Comparison of ENCODE assay signal across 21 mouse cellular contexts in the genomic region with DNA sequence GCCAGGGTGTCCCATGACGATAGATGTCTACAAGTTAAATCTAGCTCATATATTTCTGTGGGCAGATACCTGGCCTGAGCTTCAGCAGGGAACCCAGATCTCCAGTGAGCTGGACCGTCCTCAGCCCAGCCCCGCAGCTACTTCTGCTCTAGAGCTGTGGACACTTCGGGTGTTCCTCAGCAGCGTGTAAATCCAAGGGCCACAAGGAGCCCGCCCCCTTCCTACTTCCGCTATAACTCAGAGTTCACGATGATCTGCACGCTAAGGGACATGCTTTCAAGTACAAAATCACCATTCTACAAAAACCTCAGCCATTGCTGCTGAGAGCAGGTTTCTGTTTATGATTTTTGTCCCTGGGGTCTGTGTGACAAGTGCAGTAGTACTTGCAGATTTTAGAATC.
DNase-seq lines count a peak whose midpoint lies in the region; ATAC-seq lines count a peak whose summit lies in the region.
"Had no signal": no experiment of that assay in that cellular context is flagged by ENCODE, and none has a peak within 500 bp of the region (broad histone marks: within the 10 kb centered on the region; RNA-seq: fewer than 3 reads in every experiment).

No protein-coding gene starts in this region.

- no peak for ATAC-seq in limb, embryonic 12.5 days (ENCODE audit: insufficient number of reproducible peaks, insufficient read depth, low FRiP score, low TSS enrichment, low read depth)
- ATAC-seq in hematopoietic stem cell, adult 5-6 weeks (replicated peaks in 1 of 2; ENCODE audit: insufficient read depth in 1 of 2, low FRiP score in 2 of 2, low TSS enrichment in 1 of 2, low read depth in 1 of 2, poor library complexity in 2 of 2, severe bottlenecking in 2 of 2) = peak; percentile 68 to 84
- ATAC-seq in monocyte, adult 5-6 weeks (replicated peaks; ENCODE audit: insufficient number of reproducible peaks, low FRiP score, low TSS enrichment, poor library complexity, severe bottlenecking) = peak; percentile 88
- ATAC-seq: intestine, embryonic 16.5 days had no signal

- H3K36me3 ChIP-seq in limb, embryonic 12.5 days = peaks cover 44% of the 10 kb centered on the region
- H3K36me3 ChIP-seq in limb, embryonic 10.5 days = peaks cover 54% of the 10 kb centered on the region
- H3K36me3 ChIP-seq in forebrain, embryonic 10.5 days (replicated peaks) = peaks cover 60% of the 10 kb centered on the region

- no peaks in the 10 kb centered on the region for H3K9me3 ChIP-seq in limb, embryonic 12.5 days
- H3K9me3 ChIP-seq in limb, embryonic 10.5 days (replicated peaks) = no peaks in the 10 kb centered on the region
- H3K9me3 ChIP-seq in forebrain, embryonic 10.5 days = no peaks in the 10 kb centered on the region; the same call in 1 of the 2 replicates
- H3K9me3 ChIP-seq: embryonic facial prominence, embryonic 15.5 days; heart, embryonic 13.5 days; hindbrain, embryonic 15.5 days; limb, embryonic 13.5 days; neural tube, embryonic 15.5 days had no signal

- no peak for DNase-seq in limb, embryonic 10.5 days (ENCODE audit: low spot score)
- DNase-seq in CD4-positive, CD25-positive, alpha-beta regulatory T cell, adult 2 months (ENCODE audit: low read depth, low spot score) = peak; percentile 47
- no peak for DNase-seq in cerebellum, postnatal 14 days
- DNase-seq in forebrain, embryonic 10.5 days (ENCODE audit: extremely low spot score, low spot score) = no peak
- no peak for DNase-seq in heart, postnatal 14 days
- DNase-seq: cerebellum, postnatal 10 days; gastrocnemius, adult 2 months; heart, postnatal 36 days; lung, adult 18-20 months; midbrain, embryonic 14.5 days; thymus, postnatal 25 days had no signal

- intact Hi-C loops in heart, postnatal 14 days (cut with DNase I) = no loop called here

- no peaks in the 10 kb centered on the region for H3K27me3 ChIP-seq in limb, embryonic 12.5 days
- no peaks in the 10 kb centered on the region for H3K27me3 ChIP-seq in limb, embryonic 10.5 days (ENCODE audit: low read depth, poor library complexity, severe bottlenecking)
- no peaks in the 10 kb centered on the region for H3K27me3 ChIP-seq in forebrain, embryonic 10.5 days (ENCODE audit: poor library complexity, severe bottlenecking)
- H3K27me3 ChIP-seq: embryonic facial prominence, embryonic 15.5 days; heart, embryonic 13.5 days; hindbrain, embryonic 15.5 days; limb, embryonic 13.5 days; neural tube, embryonic 15.5 days had no signal

- 92% methylated on average over 9 of the region's 9 CpGs for WGBS in limb, embryonic 12.5 days
- 95% methylated on average over 9 of the region's 9 CpGs for WGBS in limb, embryonic 10.5 days
- WGBS in forebrain, embryonic 10.5 days = 97% methylated on average over 9 of the region's 9 CpGs

- no peak overlapping the region for H3K9ac ChIP-seq in limb, embryonic 12.5 days (replicated peaks)
- H3K9ac ChIP-seq: embryonic facial prominence, embryonic 15.5 days; heart, embryonic 13.5 days; hindbrain, embryonic 15.5 days; limb, embryonic 13.5 days; neural tube, embryonic 15.5 days had no signal

- no peak overlapping the region for H3K4me2 ChIP-seq in limb, embryonic 12.5 days
- H3K4me2 ChIP-seq: embryonic facial prominence, embryonic 15.5 days; heart, embryonic 13.5 days; hindbrain, embryonic 15.5 days; limb, embryonic 13.5 days; neural tube, embryonic 15.5 days had no signal

- no peak overlapping the region for H3K4me3 ChIP-seq in limb, embryonic 12.5 days (replicated peaks)
- H3K4me3 ChIP-seq in limb, embryonic 10.5 days = no peak overlapping the region
- H3K4me3 ChIP-seq in forebrain, embryonic 10.5 days = no peak overlapping the region
- H3K4me3 ChIP-seq: embryonic facial prominence, embryonic 15.5 days; gastrocnemius, adult 2 months; heart, embryonic 13.5 days; hindbrain, embryonic 15.5 days; limb, embryonic 13.5 days; myocyte; neural tube, embryonic 15.5 days had no signal

- H3K4me1 ChIP-seq in limb, embryonic 12.5 days (replicated peaks) = peaks cover 17% of the 10 kb centered on the region; the same call in 1 of the 2 replicates
- peaks cover 4% of the 10 kb centered on the region; the same call in 1 of the 2 replicates for H3K4me1 ChIP-seq in limb, embryonic 10.5 days
- H3K4me1 ChIP-seq in forebrain, embryonic 10.5 days = 0 out of 2 replicates have a peak, but pooled peaks cover 8% of the 10 kb centered on the region
- H3K4me1 ChIP-seq: embryonic facial prominence, embryonic 15.5 days had no signal

- 0 out of 2 replicates have a peak overlapping the region, but pooled peaks have one; percentile 4 for H3K27ac ChIP-seq in limb, embryonic 12.5 days
- H3K27ac ChIP-seq in limb, embryonic 10.5 days = no peak overlapping the region
- no peak overlapping the region for H3K27ac ChIP-seq in forebrain, embryonic 10.5 days
- H3K27ac ChIP-seq: embryonic facial prominence, embryonic 15.5 days; gastrocnemius, adult 2 months; heart, embryonic 13.5 days; hindbrain, embryonic 15.5 days; limb, embryonic 13.5 days; neural tube, embryonic 15.5 days had no signal
